Mouse (Mus musculus): ENCODE results near the gene Tbc1d2. TPM values are rescaled to one million over a fixed set of nuclear protein-coding genes. Genes with fewer than 3 reads are reported as not detected.

Tbc1d2 gene
- polyA plus RNA-seq (2015; fragmentation: Nextera tagmentation; extraction: Ambion mirVana): 0.50 and 0.74 TPM in 2 replicates

- H3K4me2 ChIP-seq: peak within 1 kb of the TSS; percentile 92
- WGBS: 0% methylated on average over 69 of the region's 69 CpGs
- H3K4me1 ChIP-seq: peaks cover 14% of the 10 kb centered on the region
- no peak within 1 kb of the TSS; the same call in 1 of the 2 replicates for H3K27ac ChIP-seq
- H3K9me3 ChIP-seq (replicated peaks): no peaks in the 10 kb centered on the region
- H3K4me3 ChIP-seq: peak within 1 kb of the TSS; percentile 69
- peaks cover 50% of the 10 kb centered on the region for H3K27me3 ChIP-seq
- H3K9ac ChIP-seq: peak within 1 kb of the TSS; percentile 68
- no peaks in the 10 kb centered on the region for H3K36me3 ChIP-seq (ENCODE audit: poor library complexity, severe bottlenecking)
- ATAC-seq: peak; percentile 98
These were observed at the start of gene Tbc1d2 for GRCm38 (mm10) chr4:46650086-46650753. Gene Tbc1d2 (minus strand): TSS chr4:46650209.

GRCm38 (mm10) chr4:46696467-46696866 is 46.5 kb upstream of the Tbc1d2 start:
- H3K36me3 ChIP-seq (ENCODE audit: poor library complexity, severe bottlenecking): no peaks in the 10 kb centered on the region
- H3K4me3 ChIP-seq: no peak overlapping the region
- WGBS: 77% methylated on average over 6 of the region's 6 CpGs
- no peak overlapping the region for H3K4me2 ChIP-seq
- H3K9me3 ChIP-seq (replicated peaks): 0 out of 2 replicates have a peak, but pooled peaks cover 3% of the 10 kb centered on the region
- H3K27me3 ChIP-seq: 0 out of 2 replicates have a peak, but pooled peaks cover 4% of the 10 kb centered on the region
- H3K27ac ChIP-seq: no peak overlapping the region
- peaks cover 10% of the 10 kb centered on the region for H3K4me1 ChIP-seq
- ATAC-seq: no peak
- no peak overlapping the region for H3K9ac ChIP-seq

- Histone ChIP-seq H3K9me3 (replicated peaks) (0 out of 2 replicates have a peak, but pooled peaks cover 6% of the 10 kb centered on the region), H3K4me2 (no peak overlapping the region), H3K9ac (no peak overlapping the region), H3K4me3 (no peak overlapping the region), H3K36me3 (ENCODE audit: poor library complexity, severe bottlenecking) (no peaks in the 10 kb centered on the region), H3K27ac (no peak overlapping the region), H3K4me1 (no peaks in the 10 kb centered on the region), H3K27me3 (peaks cover 18% of the 10 kb centered on the region)
- ATAC-seq: no peak
- 86% methylated on average over 8 of the region's 8 CpGs for WGBS
These were observed 40.6 kb upstream of the Tbc1d2 start for GRCm38 (mm10) chr4:46690565-46690964.

GRCm38 (mm10) chr4:46690023-46690420 is 40.0 kb upstream of the Tbc1d2 start:
- H3K36me3 ChIP-seq (ENCODE audit: poor library complexity, severe bottlenecking): no peaks in the 10 kb centered on the region
- H3K27me3 ChIP-seq: peaks cover 18% of the 10 kb centered on the region
- H3K4me1 ChIP-seq: no peaks in the 10 kb centered on the region
- H3K4me3 ChIP-seq: no peak overlapping the region
- no peak overlapping the region for H3K9ac ChIP-seq
- H3K27ac ChIP-seq: no peak overlapping the region
- 84% methylated on average over 8 of the region's 8 CpGs for WGBS
- H3K4me2 ChIP-seq: no peak overlapping the region
- peak; percentile 17; the same call in 1 of the 2 replicates for ATAC-seq
- 0 out of 2 replicates have a peak, but pooled peaks cover 6% of the 10 kb centered on the region for H3K9me3 ChIP-seq (replicated peaks)

- Histone ChIP-seq H3K36me3 (ENCODE audit: poor library complexity, severe bottlenecking) (no peaks in the 10 kb centered on the region), H3K4me1 (no peaks in the 10 kb centered on the region), H3K4me3 (no peak overlapping the region), H3K4me2 (no peak overlapping the region), H3K9me3 (replicated peaks) (0 out of 2 replicates have a peak, but pooled peaks cover 6% of the 10 kb centered on the region), H3K9ac (no peak overlapping the region), H3K27me3 (peaks cover 18% of the 10 kb centered on the region), H3K27ac (no peak overlapping the region)
- WGBS: 43% methylated on average over 15 of the region's 15 CpGs
- ATAC-seq: peak; percentile 76
These were observed 39.5 kb upstream of the Tbc1d2 start for GRCm38 (mm10) chr4:46689397-46690022.

GRCm38 (mm10) chr4:46688213-46688832 is 38.3 kb upstream of the Tbc1d2 start:
- no peak overlapping the region for H3K4me2 ChIP-seq
- no peak overlapping the region for H3K4me3 ChIP-seq
- H3K9ac ChIP-seq: no peak overlapping the region
- H3K9me3 ChIP-seq (replicated peaks): 0 out of 2 replicates have a peak, but pooled peaks cover 6% of the 10 kb centered on the region
- no peak for ATAC-seq
- H3K4me1 ChIP-seq: peaks cover 6% of the 10 kb centered on the region; the same call in 1 of the 2 replicates
- no peaks in the 10 kb centered on the region for H3K36me3 ChIP-seq (ENCODE audit: poor library complexity, severe bottlenecking)
- H3K27me3 ChIP-seq: peaks cover 18% of the 10 kb centered on the region
- no peak overlapping the region for H3K27ac ChIP-seq
- WGBS: 84% methylated on average over 14 of the region's 14 CpGs

- peaks cover 7% of the 10 kb centered on the region; the same call in 1 of the 2 replicates for H3K27me3 ChIP-seq
- peaks cover 6% of the 10 kb centered on the region; the same call in 1 of the 2 replicates for H3K4me1 ChIP-seq
- H3K9ac ChIP-seq: no peak overlapping the region
- no peaks in the 10 kb centered on the region for H3K36me3 ChIP-seq (ENCODE audit: poor library complexity, severe bottlenecking)
- H3K4me3 ChIP-seq: no peak overlapping the region
- no peaks in the 10 kb centered on the region for H3K9me3 ChIP-seq (replicated peaks)
- WGBS: 42% methylated on average over 6 of the region's 6 CpGs
- H3K27ac ChIP-seq: no peak overlapping the region
- no peak overlapping the region for H3K4me2 ChIP-seq
- ATAC-seq: no peak
These were observed 34.2 kb upstream of the Tbc1d2 start for GRCm38 (mm10) chr4:46684160-46684559.

- Histone ChIP-seq H3K27ac (no peak overlapping the region), H3K27me3 (no peaks in the 10 kb centered on the region), H3K9me3 (replicated peaks) (no peaks in the 10 kb centered on the region), H3K4me3 (no peak overlapping the region), H3K9ac (no peak overlapping the region), H3K4me2 (no peak overlapping the region), H3K4me1 (no peaks in the 10 kb centered on the region), H3K36me3 (ENCODE audit: poor library complexity, severe bottlenecking) (no peaks in the 10 kb centered on the region)
- WGBS: 88% methylated on average over 3 of the region's 3 CpGs
- no peak for ATAC-seq
These were observed 26.6 kb upstream of the Tbc1d2 start for GRCm38 (mm10) chr4:46676646-46677045.

GRCm38 (mm10) chr4:46675992-46676391 is 26.0 kb upstream of the Tbc1d2 start:
- ATAC-seq: no peak
- no peak overlapping the region for H3K9ac ChIP-seq
- H3K36me3 ChIP-seq (ENCODE audit: poor library complexity, severe bottlenecking): no peaks in the 10 kb centered on the region
- H3K27ac ChIP-seq: no peak overlapping the region
- no peaks in the 10 kb centered on the region for H3K9me3 ChIP-seq (replicated peaks)
- WGBS: 25% methylated on average over 4 of the region's 4 CpGs
- no peaks in the 10 kb centered on the region for H3K4me1 ChIP-seq
- no peaks in the 10 kb centered on the region for H3K27me3 ChIP-seq
- no peak overlapping the region for H3K4me3 ChIP-seq
- H3K4me2 ChIP-seq: no peak overlapping the region

- 61% methylated on average over 11 of the region's 11 CpGs for WGBS
- Histone ChIP-seq H3K36me3 (ENCODE audit: poor library complexity, severe bottlenecking) (no peaks in the 10 kb centered on the region), H3K27ac (no peak overlapping the region), H3K27me3 (no peaks in the 10 kb centered on the region), H3K9me3 (replicated peaks) (no peaks in the 10 kb centered on the region), H3K4me3 (no peak overlapping the region), H3K4me1 (no peaks in the 10 kb centered on the region), H3K9ac (no peak overlapping the region), H3K4me2 (no peak overlapping the region)
- ATAC-seq: no peak
These were observed 25.3 kb upstream of the Tbc1d2 start for GRCm38 (mm10) chr4:46675272-46675785.

- Histone ChIP-seq H3K4me2 (no peak overlapping the region), H3K27me3 (no peaks in the 10 kb centered on the region), H3K36me3 (ENCODE audit: poor library complexity, severe bottlenecking) (no peaks in the 10 kb centered on the region), H3K9ac (no peak overlapping the region), H3K4me1 (peaks cover 9% of the 10 kb centered on the region; the same call in 1 of the 2 replicates), H3K27ac (no peak overlapping the region), H3K9me3 (replicated peaks) (no peaks in the 10 kb centered on the region), H3K4me3 (no peak overlapping the region)
- ATAC-seq: no peak
- whole genome bisulfite sequencing: 69% methylated on average over 11 of the region's 11 CpGs
These were observed 18.6 kb upstream of the Tbc1d2 start for GRCm38 (mm10) chr4:46668620-46669019.

- 0 out of 2 replicates have a peak, but pooled peaks cover 3% of the 10 kb centered on the region for H3K27me3 ChIP-seq
- 57% methylated on average over 5 of the region's 5 CpGs for WGBS
- no peak overlapping the region for H3K4me3 ChIP-seq
- H3K9me3 ChIP-seq (replicated peaks): no peaks in the 10 kb centered on the region
- H3K27ac ChIP-seq: no peak overlapping the region
- H3K4me2 ChIP-seq: no peak overlapping the region
- H3K9ac ChIP-seq: no peak overlapping the region
- no peaks in the 10 kb centered on the region for H3K36me3 ChIP-seq (ENCODE audit: poor library complexity, severe bottlenecking)
- no peak for ATAC-seq
- H3K4me1 ChIP-seq: peaks cover 9% of the 10 kb centered on the region; the same call in 1 of the 2 replicates
These were observed 16.4 kb upstream of the Tbc1d2 start for GRCm38 (mm10) chr4:46666420-46666819.
